Mouse (Mus musculus) ES-E14 (cell line): ENCODE measurements at regions not wholly inside any gene's neighbourhood (a gene's known extent, or its start where the extent isn't known, plus 50 kb on each side); places are given as distances from the start of the nearest gene placed in this dataset.

Source experiments
- MAFK ChIP-seq: IDR thresholded peaks from 2 replicates; pipeline ENCODE4 v1.6.1; 2014; ENCODE audit warnings: mild to moderate bottlenecking, low read depth, low read length, inconsistent platforms; ENCODE audit not compliant: insufficient read depth
- ZC3H11A ChIP-seq: IDR thresholded peaks from 2 replicates; pipeline ENCODE4 v1.6.1; 2012; ENCODE audit warnings: low read depth, mild to moderate bottlenecking, inconsistent platforms, low read length, borderline replicate concordance
- ZNF384 ChIP-seq: IDR thresholded peaks from 2 replicates; pipeline ENCODE4 v1.6.1; 2012; ENCODE audit warnings: low read depth, low read length, inconsistent platforms

GRCm38 (mm10) chr10:45866860-45867259 lies 289.2 kb downstream of the Hace1 start:
- TF ChIP-seq ZC3H11A: no peak
- TF ChIP-seq ZNF384: no peak
- TF ChIP-seq MAFK: no peak
